Mouse (Mus musculus) limb, embryonic 14.5 days (tissue): ENCODE results near the gene Prelid3b. TPM values are rescaled to one million over a fixed set of nuclear protein-coding genes. Genes with fewer than 3 reads are reported as not detected.

Experiments used
- ATAC-seq: fragments of 200-750 bp; cut with Nextera tagmentation; 2 replicates; pipeline ENCODE4 v1.8.0; 2017; ENCODE audit warnings: low read depth, moderate number of reproducible peaks, moderate TSS enrichment; ENCODE audit not compliant: low FRiP score
- DNase-seq: peaks from one replicate; pipeline ENCODE4 v3.0.0-alpha.2; 2015; ENCODE audit warnings: low spot score
- H3K27ac ChIP-seq: fragments of 300-500 bp; sonication (generic); replicated peaks from 2 replicates; pipeline ENCODE4 v1.5.1; 2014; ENCODE audit warnings: low read depth, mild to moderate bottlenecking, low read length, moderate library complexity, mixed read lengths
- H3K27me3 ChIP-seq: fragments of 300-500 bp; sonication (generic); 2 replicates; pipeline ENCODE4 v1.6.1; 2014; ENCODE audit warnings: low read length, mixed read lengths; ENCODE audit not compliant: control insufficient read depth, insufficient read depth
- H3K36me3 ChIP-seq: fragments of 300-500 bp; sonication (generic); 2 replicates; pipeline ENCODE4 v1.6.1; 2014; ENCODE audit warnings: mild to moderate bottlenecking, low read length, moderate library complexity, mixed read lengths; ENCODE audit not compliant: control insufficient read depth, insufficient read depth
- H3K4me1 ChIP-seq: fragments of 300-500 bp; sonication (generic); 2 replicates; pipeline ENCODE4 v1.6.1; 2014; ENCODE audit warnings: antibody characterized with exemption, low read length, mixed read lengths; ENCODE audit not compliant: control insufficient read depth, insufficient read depth
- H3K4me2 ChIP-seq: fragments of 300-500 bp; sonication (generic); replicated peaks from 2 replicates; pipeline ENCODE4 v1.6.1; 2014; ENCODE audit warnings: low read depth, mild to moderate bottlenecking, low read length, moderate library complexity; ENCODE audit not compliant: severe bottlenecking
- H3K4me3 ChIP-seq: fragments of 300-500 bp; sonication (generic); replicated peaks from 2 replicates; pipeline ENCODE4 v1.5.1; 2014; ENCODE audit warnings: low read length
- H3K9ac ChIP-seq: fragments of 300-500 bp; sonication (generic); 2 replicates; pipeline ENCODE4 v1.6.1; 2014; ENCODE audit warnings: mild to moderate bottlenecking, low read depth, low read length, moderate library complexity; ENCODE audit not compliant: severe bottlenecking
- H3K9me3 ChIP-seq: fragments of 300-500 bp; sonication (generic); 2 replicates; pipeline ENCODE4 v1.6.1; 2016; ENCODE audit warnings: low read length; ENCODE audit not compliant: control insufficient read depth
- POLR2A ChIP-seq: fragments of 200-500 bp; IDR thresholded peaks from 2 replicates; pipeline ENCODE4 v1.8.0; 2012; ENCODE audit warnings: inconsistent platforms, mild to moderate bottlenecking, moderate library complexity, borderline replicate concordance; ENCODE audit not compliant: insufficient read depth, insufficient read length; ENCODE audit errors: extremely low read depth
- WGBS: fragments of 180-500 bp; shearing (Covaris S2); extraction: QIAGEN DNeasy Blood & Tissue Kit; methylation state at CpG from one replicate; pipeline ENCODE4 v1.1.7; 2014; 5-methylcytosine and 5-hydroxymethylcytosine counted together
- polyA plus RNA-seq, 2 experiments: library from polyadenylated mRNA; depleted of rRNA in 1 of 2; stranded (reverse) in 1 of 2; unstranded in 1 of 2; fragments of >200 nt; fragmentation: Nextera tagmentation in 1 of 2; extraction: Ambion mirVana in 1 of 2; gene quantifications; 2 replicates each; pipeline versions ENCODE4 v1.2.1 to v1.2.3; 2012 to 2014

Prelid3b gene
- polyA plus RNA-seq, 2 experiments, result 89.5 to 112 TPM

DNA sequence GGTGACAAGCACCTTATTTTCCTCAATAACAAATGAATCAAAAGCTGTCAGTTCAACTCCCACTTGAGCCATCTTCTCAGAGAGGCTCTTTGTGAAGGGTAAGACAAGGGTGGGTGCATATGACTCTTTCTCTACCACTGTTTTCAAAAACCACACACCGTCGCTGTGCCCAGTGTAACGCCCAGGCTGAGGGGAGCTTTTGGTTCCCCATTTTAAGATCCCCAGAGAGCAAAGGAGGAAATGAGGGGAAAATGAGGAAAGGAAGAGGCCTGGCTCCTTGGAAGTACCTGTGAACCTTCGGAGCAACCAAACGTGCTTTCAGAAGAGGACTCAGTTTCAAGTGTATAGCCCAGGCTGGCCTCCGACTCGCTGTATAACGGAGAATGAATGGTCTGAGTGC, 36.9 kb upstream of the Prelid3b start:
- no peak overlapping the region for H3K4me2 ChIP-seq
- TF ChIP-seq POLR2A, result no peak
- 85% methylated on average over 8 of the region's 8 CpGs for WGBS

DNA sequence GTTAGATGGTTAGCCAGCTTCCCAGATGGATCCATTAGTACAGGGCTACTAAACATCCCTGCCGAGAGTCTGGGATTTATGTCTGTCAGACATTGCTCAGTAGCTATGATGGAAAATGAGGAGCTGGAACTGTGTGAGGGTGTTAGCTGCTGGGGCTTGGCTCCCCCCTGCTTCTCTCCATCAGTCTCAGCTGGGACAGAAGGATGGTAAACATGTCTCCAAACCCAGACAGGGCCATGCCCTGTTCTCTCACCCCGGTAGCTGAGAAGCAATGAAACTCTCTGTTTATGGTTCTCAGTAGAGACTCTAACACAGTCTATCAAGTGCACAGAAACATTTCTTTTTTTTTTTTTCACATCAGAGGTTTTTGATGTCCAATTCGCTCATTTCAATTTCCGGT, 35.1 kb upstream of the Prelid3b start:
- Histone ChIP-seq H3K9me3 (no peaks in the 10 kb centered on the region), H3K27ac (no peak overlapping the region), H3K4me3 (no peak overlapping the region), H3K4me2 (no peak overlapping the region), H3K27me3 (no peaks in the 10 kb centered on the region), H3K4me1 (peaks cover 3% of the 10 kb centered on the region; the same call in 1 of the 2 replicates), H3K9ac (no peak overlapping the region), H3K36me3 (no peaks in the 10 kb centered on the region)
- no peak for ATAC-seq
- TF ChIP-seq POLR2A, result no peak
- DNase-seq, result no peak
- WGBS, result 72% methylated on average over 4 of the region's 4 CpGs

More for the DNA sequence above, 36.9 kb upstream of the Prelid3b start:
- Histone ChIP-seq H3K4me3 (no peak overlapping the region), H3K9ac (no peak overlapping the region), H3K27ac (no peak overlapping the region), H3K36me3 (no peaks in the 10 kb centered on the region), H3K4me1 (no peaks in the 10 kb centered on the region), H3K27me3 (no peaks in the 10 kb centered on the region), H3K9me3 (no peaks in the 10 kb centered on the region)
- ATAC-seq (no peak), DNase-seq (no peak)

DNA sequence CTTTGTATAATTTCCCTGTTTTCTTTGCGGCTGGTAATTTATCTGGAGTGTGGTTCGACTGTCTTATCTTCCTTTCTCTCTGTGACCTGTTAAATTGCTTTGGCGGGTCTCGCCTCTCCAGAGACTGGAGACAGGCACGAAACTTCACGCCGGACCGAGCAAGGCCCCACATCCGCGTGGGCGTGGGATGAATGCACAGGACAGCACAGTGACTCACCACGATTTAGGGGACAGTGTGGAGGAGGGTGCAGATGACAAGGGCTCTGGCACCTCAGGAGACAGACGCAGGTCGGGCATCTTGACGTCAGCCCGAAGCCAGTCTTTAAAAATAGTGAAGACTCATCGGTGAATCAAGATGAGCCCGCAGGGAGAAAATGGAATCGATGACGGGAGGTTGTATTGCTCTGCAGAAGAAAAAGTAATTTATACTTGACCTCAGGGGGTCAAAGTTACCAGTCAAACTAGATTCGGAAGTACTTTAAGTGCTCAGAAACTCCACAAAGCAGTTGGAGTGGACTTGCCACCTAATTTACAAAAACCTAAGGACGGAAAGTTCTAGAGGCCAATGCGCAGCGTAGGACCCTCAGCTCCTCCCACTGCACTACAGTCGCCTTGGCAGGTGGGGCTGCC, 30.1 kb upstream of the Prelid3b start:
- WGBS, result 79% methylated on average over 25 of the region's 25 CpGs
- Histone ChIP-seq H3K4me2 (no peak overlapping the region), H3K4me3 (no peak overlapping the region), H3K4me1 (peaks cover 3% of the 10 kb centered on the region; the same call in 1 of the 2 replicates), H3K9ac (no peak overlapping the region), H3K27ac (no peak overlapping the region), H3K36me3 (no peaks in the 10 kb centered on the region), H3K9me3 (no peaks in the 10 kb centered on the region), H3K27me3 (no peaks in the 10 kb centered on the region)
- DNase-seq, result no peak
- ATAC-seq, result no peak
- no peak for TF ChIP-seq POLR2A

DNA sequence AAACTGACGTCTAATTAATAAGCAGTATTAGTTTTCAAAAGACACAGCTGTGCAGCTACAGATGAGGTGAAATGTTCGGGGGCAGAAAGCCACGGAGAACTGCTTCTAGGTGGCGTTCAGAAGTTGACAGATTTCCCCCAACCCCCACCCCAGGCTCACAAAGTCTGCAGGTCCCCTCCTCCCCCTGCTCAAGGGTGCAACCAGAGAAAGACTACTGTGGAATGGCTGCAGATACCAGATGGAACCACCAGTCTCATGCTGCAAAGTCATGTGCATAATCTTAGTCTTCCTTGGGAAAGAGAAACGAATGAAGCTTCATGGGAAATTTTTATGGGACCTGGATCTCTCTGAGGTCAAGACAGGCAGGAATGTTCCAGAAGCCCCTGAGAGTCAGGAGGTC, 29.4 kb upstream of the Prelid3b start:
- H3K9ac ChIP-seq, result no peak overlapping the region
- TF ChIP-seq POLR2A, result no peak
- H3K4me1 ChIP-seq, result peaks cover 3% of the 10 kb centered on the region; the same call in 1 of the 2 replicates
- no peak overlapping the region for H3K4me3 ChIP-seq
- H3K9me3 ChIP-seq, result no peaks in the 10 kb centered on the region
- ATAC-seq (no peak), DNase-seq (no peak)
- no peak overlapping the region for H3K27ac ChIP-seq
- H3K4me2 ChIP-seq, result no peak overlapping the region
- H3K27me3 ChIP-seq, result no peaks in the 10 kb centered on the region
- H3K36me3 ChIP-seq, result no peaks in the 10 kb centered on the region
- WGBS, result 21% methylated on average over 5 of the region's 5 CpGs

DNA sequence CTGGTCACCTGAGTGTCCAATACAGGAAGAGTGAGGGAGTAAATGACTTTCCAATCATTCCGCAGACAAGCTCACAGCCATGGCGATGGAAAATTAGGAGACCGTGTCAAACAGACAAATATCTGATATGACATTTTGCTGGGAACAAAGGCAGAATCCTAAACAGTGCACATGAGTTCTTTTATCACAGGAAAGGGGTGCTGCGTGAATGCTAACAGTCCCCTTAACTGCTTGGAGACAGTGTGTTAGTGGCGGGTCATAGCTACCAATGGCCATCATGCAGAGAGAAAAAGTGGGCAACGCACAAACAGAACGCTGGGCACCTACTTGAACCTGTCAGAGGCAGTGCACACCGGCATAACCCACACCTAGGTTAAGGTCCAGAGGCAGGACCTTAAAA, 28.6 kb upstream of the Prelid3b start:
- no peak overlapping the region for H3K4me2 ChIP-seq
- no peak overlapping the region for H3K9ac ChIP-seq
- H3K27ac ChIP-seq, result no peak overlapping the region
- H3K4me3 ChIP-seq, result no peak overlapping the region
- H3K36me3 ChIP-seq, result no peaks in the 10 kb centered on the region
- WGBS, result 64% methylated on average over 8 of the region's 8 CpGs
- ATAC-seq, result no peak
- DNase-seq, result no peak
- no peaks in the 10 kb centered on the region for H3K27me3 ChIP-seq
- H3K4me1 ChIP-seq, result peaks cover 3% of the 10 kb centered on the region; the same call in 1 of the 2 replicates
- TF ChIP-seq POLR2A, result no peak
- H3K9me3 ChIP-seq, result no peaks in the 10 kb centered on the region
